ENCODE assay signal across 38 mouse cellular contexts in genomic region chr4:120611005-120611404, GRCm38 (mm10). TPM values are rescaled to one million over a fixed set of nuclear protein-coding genes. Genes with fewer than 3 reads are reported as not detected.
A peak's percentile ranks its signal among the peaks of the same experiment; 100 is the strongest.
DNase-seq lines count a peak whose midpoint lies in the region; ATAC-seq and TF ChIP-seq lines count a peak whose summit lies in the region.
"Had no signal": no experiment of that assay in that cellular context is flagged by ENCODE, and none has a peak within 500 bp of the region (broad histone marks: within the 10 kb centered on the region; RNA-seq: fewer than 3 reads in every experiment).

No protein-coding gene starts in this region.

- H3K27ac ChIP-seq in gastrocnemius, adult 2 months, result peak overlapping the region; percentile 16; the same call in 1 of the 2 replicates
- H3K27ac ChIP-seq in heart, embryonic 13.5 days (replicated peaks), result peak overlapping the region; percentile 61
- 0 out of 2 replicates have a peak overlapping the region, but pooled peaks have one; percentile 18 for H3K27ac ChIP-seq in layer of hippocampus, adult 2 months
- H3K27ac ChIP-seq: embryonic facial prominence, embryonic 10.5 days; embryonic facial prominence, embryonic 15.5 days; forebrain, embryonic 12.5 days; hindbrain, embryonic 14.5 days; kidney, embryonic 15.5 days; limb, embryonic 10.5 days; limb, embryonic 15.5 days; liver, embryonic 13.5 days; midbrain, embryonic 12.5 days; neural tube, embryonic 12.5 days; stomach, postnatal 0 days had no signal

- DNase-seq in gastrocnemius, adult 2 months, result no peak
- no peak for DNase-seq in gastrocnemius, postnatal 36 days
- DNase-seq in heart, postnatal 14 days, result no peak
- no peak for DNase-seq in layer of hippocampus, adult 2 months (ENCODE audit: low spot score in 2 of 2)
- no peak for DNase-seq in layer of hippocampus, postnatal 14 days (ENCODE audit: low spot score in 2 of 2)
- DNase-seq in thymus, adult 18-20 months, result no peak
- DNase-seq: adrenal gland, adult 2 months; adrenal gland, postnatal 36 days; cerebellum, postnatal 25 days; forebrain, postnatal 0 days; gastrocnemius, postnatal 14 days; kidney, postnatal 25 days; liver, embryonic 13.5 days; lung, adult 18-20 months; right cerebral cortex, postnatal 4 days had no signal

- ATAC-seq in heart, embryonic 13.5 days (ENCODE audit: extremely low read depth, insufficient number of reproducible peaks, low FRiP score, low TSS enrichment), result no peak
- ATAC-seq: activated CD4-positive, CD25-positive, alpha-beta regulatory T cell, adult 4 months; forebrain, postnatal 0 days; intestine, postnatal 0 days; lung, postnatal 0 days had no signal

- intact Hi-C loops in gastrocnemius, adult 2 months (cut with DNase I), result no loop called here
- intact Hi-C loops in gastrocnemius, postnatal 36 days (cut with DNase I), result no loop called here
- intact Hi-C loops in heart, postnatal 14 days (cut with DNase I), result no loop called here

- 87% methylated on average over 3 of the region's 3 CpGs for WGBS in heart, embryonic 13.5 days

- no peaks in the 10 kb centered on the region for H3K36me3 ChIP-seq in heart, embryonic 13.5 days
- H3K36me3 ChIP-seq: embryonic facial prominence, embryonic 10.5 days; embryonic facial prominence, embryonic 15.5 days; forebrain, embryonic 12.5 days; kidney, embryonic 15.5 days; limb, embryonic 10.5 days; limb, embryonic 15.5 days; liver, embryonic 13.5 days; midbrain, embryonic 12.5 days; neural tube, embryonic 12.5 days had no signal

- no peak overlapping the region for H3K4me3 ChIP-seq in gastrocnemius, adult 2 months
- no peak overlapping the region for H3K4me3 ChIP-seq in heart, embryonic 13.5 days
- no peak overlapping the region for H3K4me3 ChIP-seq in layer of hippocampus, adult 2 months
- H3K4me3 ChIP-seq: embryonic facial prominence, embryonic 10.5 days; embryonic facial prominence, embryonic 15.5 days; forebrain, embryonic 12.5 days; kidney, embryonic 15.5 days; limb, embryonic 10.5 days; limb, embryonic 15.5 days; liver, embryonic 13.5 days; megakaryocyte, embryonic 14.5 days; midbrain, embryonic 12.5 days; myocyte; neural tube, embryonic 12.5 days had no signal

- H3K9ac ChIP-seq in heart, embryonic 13.5 days, result no peak overlapping the region; the same call in 1 of the 2 replicates
- H3K9ac ChIP-seq: embryonic facial prominence, embryonic 15.5 days; forebrain, embryonic 12.5 days; forebrain, postnatal 0 days; hindbrain, embryonic 14.5 days; kidney, embryonic 15.5 days; limb, embryonic 15.5 days; liver, embryonic 13.5 days; midbrain, embryonic 12.5 days; neural tube, embryonic 12.5 days had no signal

- H3K27me3 ChIP-seq in heart, embryonic 13.5 days (replicated peaks), result no peaks in the 10 kb centered on the region
- H3K27me3 ChIP-seq: embryonic facial prominence, embryonic 15.5 days; forebrain, embryonic 12.5 days; kidney, embryonic 15.5 days; limb, embryonic 15.5 days; liver, embryonic 13.5 days; midbrain, embryonic 12.5 days; neural tube, embryonic 12.5 days had no signal

- peaks cover 58% of the 10 kb centered on the region for H3K4me1 ChIP-seq in heart, embryonic 13.5 days
- H3K4me1 ChIP-seq: embryonic facial prominence, embryonic 15.5 days had no signal

- TF ChIP-seq CTCF in gastrocnemius, adult 2 months (IDR thresholded peaks at IDR 0.05), result no peak
- TF ChIP-seq CTCF in layer of hippocampus, adult 2 months (conservative IDR thresholded peaks at IDR 0.05), result no peak

- no peak overlapping the region for H3K4me2 ChIP-seq in heart, embryonic 13.5 days
- H3K4me2 ChIP-seq: embryonic facial prominence, embryonic 15.5 days; forebrain, embryonic 12.5 days; hindbrain, embryonic 14.5 days; kidney, embryonic 15.5 days; limb, embryonic 15.5 days; liver, embryonic 13.5 days; midbrain, embryonic 12.5 days; neural tube, embryonic 12.5 days had no signal

- H3K9me3 ChIP-seq in heart, embryonic 13.5 days, result no peaks in the 10 kb centered on the region
- H3K9me3 ChIP-seq: embryonic facial prominence, embryonic 10.5 days; embryonic facial prominence, embryonic 15.5 days; forebrain, embryonic 12.5 days; kidney, embryonic 15.5 days; limb, embryonic 10.5 days; limb, embryonic 15.5 days; liver, embryonic 13.5 days; neural tube, embryonic 12.5 days had no signal

RNA-seq across cellular contexts. Expression of gene Gm8439, which starts 22.5 kb away (rescaled TPM):
- not detected for total RNA-seq in gastrocnemius, adult 2 months (2021)
- total RNA-seq in gastrocnemius, postnatal 36 days (2021), result not detected
- polyA plus RNA-seq in heart, embryonic 13.5 days (2015; fragmentation: Nextera tagmentation; extraction: Ambion mirVana), result 0.41 TPM in 1 of 2 replicates, not detected in the other
- not detected for total RNA-seq in heart, postnatal 14 days (2021)
- not detected for total RNA-seq in layer of hippocampus, adult 2 months (2021)
- total RNA-seq in layer of hippocampus, postnatal 14 days (2021), result not detected
- total RNA-seq: adrenal gland, adult 2 months; adrenal gland, postnatal 36 days; forebrain, postnatal 0 days; gastrocnemius, postnatal 14 days; hematopoietic stem cell, adult 5-6 weeks; layer of hippocampus, adult 18-20 months; layer of hippocampus, postnatal 25 days; midbrain, postnatal 0 days had no signal
- polyA plus RNA-seq: activated CD4-positive, CD25-positive, alpha-beta regulatory T cell, adult 4 months; adrenal gland, adult 2 months; brain, embryonic 14.5 days; embryonic facial prominence, embryonic 10.5 days; embryonic facial prominence, embryonic 15.5 days; forebrain, embryonic 12.5 days; forebrain, postnatal 0 days; hindbrain, embryonic 14.5 days; intestine, postnatal 0 days; kidney, embryonic 15.5 days; limb, embryonic 10.5 days; limb, embryonic 15.5 days; liver, embryonic 13.5 days; lung, postnatal 0 days; midbrain, embryonic 12.5 days; midbrain, postnatal 0 days; myocyte; neural tube, embryonic 12.5 days; spleen, adult 2 months; stomach, postnatal 0 days; thymus, adult 2 months had no signal

RNA-seq across cellular contexts. Expression of gene Ctps, which starts 40.9 kb away (rescaled TPM):
- 10 to 100 TPM; 13.1 to 14.4 TPM for total RNA-seq in gastrocnemius, adult 2 months (2021)
- 10 to 100 TPM; 12.5 to 12.9 TPM for total RNA-seq in gastrocnemius, postnatal 36 days (2021)
- polyA plus RNA-seq in heart, embryonic 13.5 days (2015; fragmentation: Nextera tagmentation; extraction: Ambion mirVana), result 99.8 and 100 TPM in 2 replicates
- total RNA-seq in heart, postnatal 14 days (2021), result 10 to 100 TPM; 30.3 to 36.1 TPM
- total RNA-seq in layer of hippocampus, adult 2 months (2021), result 10 to 100 TPM; 33.5 to 38.4 TPM
- 10 to 100 TPM; 41.9 to 46.2 TPM for total RNA-seq in layer of hippocampus, postnatal 14 days (2021)

RNA-seq across cellular contexts. Expression of gene Cited4, which starts 55.4 kb away (rescaled TPM):
- 10 to 100 TPM in 1 of 2 experiments, 1 to 10 TPM in 1; 9.9 to 16.3 TPM for total RNA-seq in gastrocnemius, adult 2 months (2021)
- 10 to 100 TPM; 15.0 to 39.3 TPM for total RNA-seq in gastrocnemius, postnatal 36 days (2021)
- 21.8 and 23.7 TPM in 2 replicates for polyA plus RNA-seq in heart, embryonic 13.5 days (2015; fragmentation: Nextera tagmentation; extraction: Ambion mirVana)
- total RNA-seq in heart, postnatal 14 days (2021), result 10 to 100 TPM; 57.5 to 61.8 TPM
- 1 to 10 TPM; 2.0 TPM for total RNA-seq in layer of hippocampus, adult 2 months (2021)
- 1 to 10 TPM; 2.6 to 4.0 TPM for total RNA-seq in layer of hippocampus, postnatal 14 days (2021)
- polyA plus RNA-seq: myocyte had no signal
